Mouse (Mus musculus): ENCODE measurements around the gene Il20. TPM values are rescaled to one million over a fixed set of nuclear protein-coding genes. Genes with fewer than 3 reads are reported as not detected.

Gene Il20
- total RNA-seq, 2 experiments from 2014 or later: not detected

DNA sequence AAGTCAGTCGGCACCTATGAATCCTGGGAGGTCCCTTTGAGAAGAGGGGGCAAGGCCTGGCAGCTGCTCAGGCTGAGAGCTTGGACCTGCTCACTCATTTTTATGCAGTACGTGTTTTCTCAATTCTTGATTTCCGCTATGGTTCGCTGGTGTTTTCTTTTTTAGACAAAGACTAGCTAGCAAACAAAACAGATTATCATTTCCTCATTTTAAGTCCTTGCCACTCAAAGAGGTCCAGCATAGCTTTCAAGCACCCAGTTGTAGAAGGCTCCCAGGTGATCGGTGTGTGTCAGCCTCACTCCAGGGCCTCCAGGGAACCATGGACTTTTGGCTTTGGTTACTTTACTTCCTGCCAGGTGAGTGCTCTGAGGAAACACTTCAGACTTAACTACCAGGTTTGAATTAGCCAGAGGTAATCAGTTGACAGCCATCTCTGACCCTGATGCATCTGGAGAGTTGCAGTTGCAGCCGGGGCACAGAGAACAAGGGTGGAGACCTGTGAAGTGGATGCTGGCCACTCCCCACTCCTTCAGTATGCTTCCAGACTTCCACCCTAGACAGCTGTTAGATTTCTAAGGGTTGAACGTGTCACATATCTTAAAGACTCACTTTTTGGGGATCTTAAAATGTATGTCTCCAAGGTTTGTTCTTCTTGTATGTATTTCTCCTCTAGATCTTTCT is 45.6 kb downstream of the Il20 start, which contains the start of gene Fcmr:
Fcmr (plus strand) TSS at position 129 of the 681 bp plus-strand sequence.
- DNase-seq: no peak

DNA sequence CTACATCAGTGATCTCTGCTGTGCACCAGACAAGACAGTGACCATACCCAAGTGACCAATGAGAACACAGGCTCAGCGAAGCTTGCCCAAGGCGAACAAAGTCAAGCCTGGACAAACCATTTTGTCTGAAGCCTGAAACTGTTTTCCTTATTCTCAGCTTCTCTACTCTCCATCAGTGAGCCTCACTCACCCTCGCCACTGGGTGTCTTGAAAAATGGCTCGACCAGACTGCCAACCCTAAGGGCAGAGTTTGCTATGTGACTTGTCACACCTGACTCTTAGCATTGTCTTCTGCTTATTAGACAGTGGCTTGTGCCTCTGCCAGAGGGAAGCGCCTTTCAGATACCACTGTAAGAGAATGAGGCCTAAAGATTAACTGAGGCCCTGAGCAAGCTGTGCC is 46.5 kb downstream of the Il20 start:
- DNase-seq: no peak

DNA sequence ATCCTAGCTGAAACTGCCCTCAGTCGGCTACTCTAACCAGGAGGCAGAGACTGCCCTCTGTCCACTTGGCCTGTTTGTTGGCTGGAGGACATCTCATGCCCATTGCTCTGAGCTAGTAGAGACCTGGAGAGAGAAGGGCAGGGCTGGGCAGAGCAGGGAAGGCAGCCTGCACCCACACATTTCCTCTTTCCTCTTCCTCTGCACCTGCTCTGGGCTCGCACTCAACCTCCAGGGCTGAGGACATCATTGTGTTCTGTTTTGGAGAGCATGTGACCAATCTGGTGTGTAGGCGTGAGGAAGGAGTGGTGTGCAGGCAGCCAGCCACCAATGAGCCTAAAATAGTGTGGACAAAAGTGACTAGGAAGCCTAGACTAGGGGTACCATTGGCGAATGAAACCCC is 47.0 kb downstream of the Il20 start:
- no peak for DNase-seq

DNA sequence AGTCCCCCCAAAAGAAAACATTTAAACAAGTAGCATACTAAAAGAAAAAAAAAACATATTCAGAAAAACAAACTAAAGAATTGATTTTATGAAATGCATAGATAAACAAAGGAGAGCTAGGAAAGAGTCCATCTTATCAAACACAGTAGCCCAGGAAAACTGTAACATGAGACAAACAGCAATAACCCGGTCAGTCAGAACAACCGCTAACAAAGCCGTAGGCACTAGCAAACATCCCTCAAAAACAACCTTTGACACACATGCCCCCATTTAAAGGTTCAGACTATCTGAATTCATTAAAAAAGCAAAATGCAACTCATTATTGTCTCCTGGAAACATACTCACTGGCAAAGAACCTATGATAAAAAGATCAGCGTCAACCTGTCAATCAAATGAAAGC is 53.8 kb downstream of the Il20 start:
- DNase-seq: no peak

Other genes starting within 250 kb of the Il20 start
- gene C4bp, start 249.8 kb downstream of the Il20 start, total RNA-seq (2021): under 1 TPM in 1 of 2 experiments, not detected in 1; 0.46 TPM
- gene Gm29427, start 195.7 kb downstream of the Il20 start, total RNA-seq (2021): not detected
- gene Yod1, start 194.1 kb downstream of the Il20 start, total RNA-seq (2021): 10 to 100 TPM in 1 of 2 experiments, 1 to 10 TPM in 1; 7.7 to 18.8 TPM
- 10 to 100 TPM; 27.2 to 48.8 TPM for gene Pfkfb2, start 182.2 kb downstream of the Il20 start, total RNA-seq (2021)
- 10 to 100 TPM in 1 of 2 experiments, 1 to 10 TPM in 1; 2.7 to 13.1 TPM for gene AA986860, start 179.5 kb downstream of the Il20 start, total RNA-seq (2021)
- not detected for gene Fcamr, start 110.5 kb downstream of the Il20 start, total RNA-seq (2021)
- gene Pigr, start 84.8 kb downstream of the Il20 start, total RNA-seq (2021): under 1 TPM; 0.16 to 0.20 TPM
- gene Fcmr, start 45.8 kb downstream of the Il20 start, total RNA-seq (2021): not detected
- gene Il24, start 24.0 kb downstream of the Il20 start, total RNA-seq (2021): not detected
- gene Il19, start 28.7 kb upstream of the Il20 start, total RNA-seq (2021): not detected
- gene Il10, start 108.4 kb upstream of the Il20 start, total RNA-seq (2021): not detected
- 100 to 1,000 TPM; 205 to 213 TPM for gene Mapkapk2, start 186.4 kb upstream of the Il20 start, total RNA-seq (2021)
- 1 to 10 TPM; 4.3 to 7.3 TPM for gene Dyrk3, start 226.9 kb upstream of the Il20 start, total RNA-seq (2021)
- gene Eif2d, start 241.7 kb upstream of the Il20 start, total RNA-seq (2021): 10 to 100 TPM; 34.8 to 46.9 TPM